Mouse (Mus musculus) forebrain, postnatal 0 days (tissue): ENCODE measurements around the gene Gm45140. TPM values are rescaled to one million over a fixed set of nuclear protein-coding genes. Genes with fewer than 3 reads are reported as not detected.
"Not testable (repeated sequence)": the region's sequence is repeated elsewhere in the genome, so short reads cannot be mapped to it uniquely, and the experiment has no call there.

ENCODE experiments used
- ATAC-seq: fragments of 200-750 bp; cut with Nextera tagmentation; 2 replicates; pipeline ENCODE4 v1.8.0; 2017; ENCODE audit warnings: mild to moderate bottlenecking, moderate library complexity
- DNase-seq: peaks from one replicate; pipeline ENCODE4 v3.0.0-alpha.2; 2015
- H3K27ac ChIP-seq: fragments of 300-500 bp; sonication (generic); 2 replicates; pipeline ENCODE4 v1.5.1; 2014; ENCODE audit warnings: low read depth, mild to moderate bottlenecking, antibody characterized with exemption, low read length, moderate library complexity, mixed read lengths
- H3K27me3 ChIP-seq: fragments of 300-500 bp; sonication (generic); 2 replicates; pipeline ENCODE4 v1.6.1; 2014; ENCODE audit warnings: mild to moderate bottlenecking, low read length, mixed read lengths; ENCODE audit not compliant: insufficient read depth
- H3K36me3 ChIP-seq: fragments of 300-500 bp; sonication (generic); 2 replicates; pipeline ENCODE4 v1.6.1; 2014; ENCODE audit warnings: mild to moderate bottlenecking, moderate library complexity; ENCODE audit not compliant: insufficient read depth
- H3K4me1 ChIP-seq: fragments of 300-500 bp; sonication (generic); 2 replicates; pipeline ENCODE4 v1.6.1; 2014; ENCODE audit warnings: antibody characterized with exemption; ENCODE audit not compliant: insufficient read depth
- H3K4me2 ChIP-seq: fragments of 300-500 bp; sonication (generic); 2 replicates; pipeline ENCODE4 v1.6.1; 2014; ENCODE audit warnings: low read depth, mild to moderate bottlenecking, moderate library complexity
- H3K4me3 ChIP-seq: fragments of 300-500 bp; sonication (generic); 2 replicates; pipeline ENCODE4 v1.5.1; 2014; ENCODE audit warnings: low read depth, low read length, mixed read lengths
- H3K9ac ChIP-seq: fragments of 300-500 bp; sonication (generic); 2 replicates; pipeline ENCODE4 v1.6.1; 2014; ENCODE audit warnings: mild to moderate bottlenecking
- H3K9me3 ChIP-seq: fragments of 300-500 bp; sonication (generic); 2 replicates; pipeline ENCODE4 v1.6.1; 2016; ENCODE audit warnings: low read length
- CTCF ChIP-seq: sonication (generic); IDR thresholded peaks from 2 replicates; pipeline ENCODE4 v1.5.1; 2016; ENCODE audit warnings: antibody characterized with exemption, control low read depth, low read depth
- WGBS: fragments of 180-500 bp; shearing (Covaris S2); extraction: QIAGEN DNeasy Blood & Tissue Kit; methylation state at CpG from one replicate; pipeline ENCODE4 v1.1.7; 2014; 5-methylcytosine and 5-hydroxymethylcytosine counted together
- polyA plus RNA-seq: library from polyadenylated mRNA; unstranded; fragments of >200 nt; fragmentation: Nextera tagmentation; extraction: Ambion mirVana; gene quantifications from 2 replicates; pipeline ENCODE4 v1.2.1, GENCODE M21; 2015
- total RNA-seq: library from RNA; depleted of rRNA; stranded (reverse); fragments of >200 nt; gene quantifications from 2 replicates; pipeline ENCODE4 v1.2.3, GENCODE M21; 2014

Gm45140 gene
- total and polyA plus RNA-seq, 2 experiments from 2014 or later: 1.0 to 4.7 TPM

DNA sequence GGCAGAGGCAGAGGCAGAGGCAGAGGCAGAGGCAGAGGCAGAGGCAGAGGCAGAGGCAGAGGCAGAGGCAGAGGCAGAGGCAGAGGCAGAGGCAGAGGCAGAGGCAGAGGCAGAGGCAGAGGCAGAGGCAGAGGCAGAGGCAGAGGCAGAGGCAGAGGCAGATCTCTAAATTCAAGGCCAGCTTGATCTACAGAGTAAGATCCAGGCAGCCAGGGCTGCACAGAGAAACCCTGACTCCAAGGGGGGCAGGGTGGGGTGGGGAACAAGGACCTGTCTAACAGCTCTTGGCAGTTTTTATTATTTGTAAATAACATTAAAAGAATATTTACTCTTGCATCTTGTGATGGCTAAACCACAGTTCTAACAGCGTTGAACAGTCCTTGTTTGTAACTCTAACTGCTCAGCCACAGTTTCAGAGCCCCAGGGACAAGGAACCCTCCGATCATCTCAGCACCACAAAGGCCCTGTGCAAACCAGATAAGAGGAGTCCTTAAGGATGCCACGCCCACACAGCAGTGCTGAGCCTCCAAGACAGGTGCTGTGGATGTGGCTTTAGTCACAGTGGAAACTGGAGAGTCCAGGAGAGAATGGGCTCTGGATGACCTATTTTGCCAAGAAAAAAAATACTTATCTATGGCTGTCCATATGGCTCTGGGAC, 59.9 kb downstream of the Gm45140 start:
- Histone ChIP-seq H3K4me2 (no peak overlapping the region), H3K4me1 (no peaks in the 10 kb centered on the region), H3K27ac (no peak overlapping the region), H3K36me3 (no peaks in the 10 kb centered on the region), H3K27me3 (no peaks in the 10 kb centered on the region), H3K9me3 (no peaks in the 10 kb centered on the region), H3K9ac (no peak overlapping the region), H3K4me3 (no peak overlapping the region)
- DNase-seq (no peak), ATAC-seq (no peak)
- no peak for TF ChIP-seq CTCF
- WGBS: 80% methylated on average over 3 of the region's 3 CpGs

DNA sequence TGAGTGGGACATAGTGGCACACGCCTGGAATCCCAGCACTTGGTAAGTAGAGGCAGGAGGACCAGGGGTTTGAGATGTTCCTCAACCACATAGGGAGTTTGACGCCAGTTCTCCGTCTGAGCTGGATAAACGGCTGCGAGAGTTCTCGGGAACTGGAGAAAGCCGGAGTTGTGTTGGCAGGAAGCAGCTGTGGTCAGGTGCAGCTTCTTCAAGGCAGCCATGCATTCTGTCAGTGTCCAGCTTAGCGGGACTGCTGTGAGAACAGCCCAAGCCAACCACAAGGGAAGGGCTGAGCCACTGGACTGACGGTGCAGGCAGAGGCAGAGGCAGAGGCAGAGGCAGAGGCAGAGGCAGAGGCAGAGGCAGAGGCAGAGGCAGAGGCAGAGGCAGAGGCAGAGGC, 60.7 kb downstream of the Gm45140 start:
- TF ChIP-seq CTCF: no peak
- Histone ChIP-seq H3K9me3 (no peaks in the 10 kb centered on the region), H3K27ac (no peak overlapping the region), H3K4me3 (no peak overlapping the region), H3K9ac (no peak overlapping the region), H3K4me1 (no peaks in the 10 kb centered on the region), H3K4me2 (no peak overlapping the region), H3K36me3 (no peaks in the 10 kb centered on the region), H3K27me3 (no peaks in the 10 kb centered on the region)
- 89% methylated on average over 9 of the region's 9 CpGs for WGBS
- ATAC-seq: no peak
- DNase-seq: no peak

DNA sequence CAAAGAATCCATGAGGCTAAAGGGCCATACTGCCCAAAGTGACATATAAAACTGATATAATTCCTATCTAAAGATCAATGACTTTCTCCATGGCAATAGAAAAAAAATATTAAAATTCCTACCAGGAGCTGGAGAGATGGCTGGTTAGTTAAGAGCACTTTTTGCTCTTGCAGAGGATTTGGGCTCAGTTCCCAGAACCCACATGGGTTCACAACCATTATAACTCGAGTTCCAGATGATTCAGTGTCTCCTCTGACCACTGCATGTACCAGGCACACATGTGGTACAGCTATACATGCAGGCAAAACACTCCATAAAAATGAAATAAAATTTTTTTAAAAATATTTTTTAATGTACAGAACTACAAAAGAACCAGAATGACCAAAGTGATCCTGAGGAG, 61.1 kb downstream of the Gm45140 start:
- Histone ChIP-seq H3K27me3 (no peaks in the 10 kb centered on the region), H3K9me3 (no peaks in the 10 kb centered on the region), H3K9ac (no peak overlapping the region), H3K4me1 (no peaks in the 10 kb centered on the region), H3K27ac (no peak overlapping the region), H3K36me3 (no peaks in the 10 kb centered on the region), H3K4me3 (no peak overlapping the region), H3K4me2 (no peak overlapping the region)
- 56% methylated on average over 1 of the region's 1 CpGs for WGBS
- no peak for ATAC-seq
- TF ChIP-seq CTCF: no peak
- no peak for DNase-seq

DNA sequence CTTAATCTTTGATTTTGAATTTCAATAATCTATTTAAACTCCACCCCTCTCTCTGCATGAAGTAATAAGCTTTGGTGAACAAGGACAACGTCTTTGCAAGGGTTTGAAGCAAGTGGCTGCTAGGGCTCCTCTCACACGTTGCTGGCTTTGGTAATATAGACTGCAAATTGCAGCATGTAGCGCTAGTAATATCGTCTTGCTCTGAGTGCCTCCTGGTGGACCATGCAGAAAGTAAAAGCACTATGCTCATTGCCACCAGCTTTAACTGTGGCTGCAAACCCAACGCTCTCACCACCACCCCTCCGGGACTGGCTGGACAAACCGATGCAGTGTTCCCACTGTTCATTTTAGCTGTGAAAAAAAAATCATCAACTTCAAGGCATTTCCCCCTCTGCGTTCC, 65.0 kb downstream of the Gm45140 start:
- H3K27me3 ChIP-seq: no peaks in the 10 kb centered on the region
- TF ChIP-seq CTCF: peak; percentile 64
- H3K9me3 ChIP-seq: no peaks in the 10 kb centered on the region
- H3K9ac ChIP-seq: no peak overlapping the region
- ATAC-seq (no peak), DNase-seq (peak; percentile 34)
- no peak overlapping the region for H3K27ac ChIP-seq
- no peak overlapping the region for H3K4me3 ChIP-seq
- 53% methylated on average over 8 of the region's 8 CpGs for WGBS
- no peak overlapping the region for H3K4me2 ChIP-seq
- no peaks in the 10 kb centered on the region for H3K4me1 ChIP-seq
- no peaks in the 10 kb centered on the region for H3K36me3 ChIP-seq

DNA sequence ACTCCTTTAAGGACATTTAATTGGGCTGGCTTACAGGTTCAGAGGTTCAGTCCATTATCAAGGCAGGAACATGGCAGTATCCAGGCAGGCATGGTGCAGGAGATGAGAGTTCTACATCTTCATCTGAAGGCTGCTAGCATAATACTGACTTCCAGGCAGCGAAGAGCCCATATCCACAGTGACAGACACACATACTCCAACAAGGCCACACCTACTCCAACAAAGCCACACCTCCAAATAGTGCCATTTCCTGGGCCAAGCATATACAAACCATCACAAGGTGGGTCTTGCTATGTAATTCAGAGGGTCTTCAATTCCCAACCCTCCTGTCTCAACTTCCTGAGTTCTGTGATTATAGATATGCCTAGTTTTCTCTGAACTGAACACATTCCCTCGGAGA, 71.3 kb downstream of the Gm45140 start:
- ATAC-seq, H3K9ac ChIP-seq, H3K27me3 ChIP-seq, H3K4me3 ChIP-seq, H3K4me2 ChIP-seq, H3K4me1 ChIP-seq, DNase-seq, H3K36me3 ChIP-seq, H3K9me3 ChIP-seq, H3K27ac ChIP-seq: not testable (repeated sequence)
- 95% methylated on average over 2 of the region's 2 CpGs for WGBS

DNA sequence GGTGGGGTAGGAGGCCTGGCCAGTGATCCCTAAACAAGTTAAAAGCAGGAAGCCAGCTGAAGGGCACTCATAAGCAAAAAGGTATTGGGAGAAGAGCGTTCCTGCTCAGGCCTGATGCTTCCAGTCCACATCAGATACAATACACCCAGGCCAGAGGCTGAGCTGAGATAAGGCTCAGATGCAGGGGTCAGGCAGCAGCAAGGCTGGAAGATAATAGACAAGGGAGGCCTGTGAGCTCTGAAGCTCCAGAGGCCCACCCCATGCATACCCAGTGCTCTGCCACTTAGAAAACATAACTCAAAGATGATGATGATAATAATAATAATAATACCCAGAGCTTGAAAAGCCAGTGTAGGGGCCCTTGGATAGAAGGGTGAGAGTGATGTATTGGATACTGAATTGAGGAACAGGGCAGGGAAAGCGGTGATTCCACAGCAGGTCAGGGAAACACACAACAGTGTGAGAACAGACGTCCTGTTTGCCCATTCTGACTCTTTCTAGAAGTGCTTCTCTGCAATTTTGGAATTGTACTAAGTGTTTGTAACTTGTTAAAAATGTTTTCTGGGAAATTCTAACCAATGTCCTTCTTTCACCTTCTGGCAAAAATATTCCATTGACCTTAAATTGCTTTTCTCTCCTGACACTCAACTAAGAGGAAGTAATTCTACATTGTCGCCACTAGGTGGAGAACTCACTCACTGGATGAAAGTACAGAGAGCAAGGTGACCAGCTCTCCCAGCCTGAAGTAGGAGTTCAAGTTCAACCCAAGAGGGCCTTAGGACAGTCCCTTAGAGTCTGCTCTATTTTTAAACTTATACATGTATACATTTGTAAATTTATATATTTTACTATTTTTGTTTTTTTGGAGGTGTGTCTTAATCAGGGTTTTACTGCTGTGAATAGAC, 72.0 kb downstream of the Gm45140 start:
- no peak overlapping the region for H3K9ac ChIP-seq
- no peaks in the 10 kb centered on the region for H3K27me3 ChIP-seq
- no peak overlapping the region for H3K4me3 ChIP-seq
- no peak overlapping the region for H3K27ac ChIP-seq
- TF ChIP-seq CTCF: peak; percentile 70
- ATAC-seq (no peak), DNase-seq (peak; percentile 13)
- 61% methylated on average over 4 of the region's 4 CpGs for WGBS
- no peaks in the 10 kb centered on the region for H3K9me3 ChIP-seq
- H3K4me2 ChIP-seq: no peak overlapping the region
- no peaks in the 10 kb centered on the region for H3K4me1 ChIP-seq
- H3K36me3 ChIP-seq: no peaks in the 10 kb centered on the region

DNA sequence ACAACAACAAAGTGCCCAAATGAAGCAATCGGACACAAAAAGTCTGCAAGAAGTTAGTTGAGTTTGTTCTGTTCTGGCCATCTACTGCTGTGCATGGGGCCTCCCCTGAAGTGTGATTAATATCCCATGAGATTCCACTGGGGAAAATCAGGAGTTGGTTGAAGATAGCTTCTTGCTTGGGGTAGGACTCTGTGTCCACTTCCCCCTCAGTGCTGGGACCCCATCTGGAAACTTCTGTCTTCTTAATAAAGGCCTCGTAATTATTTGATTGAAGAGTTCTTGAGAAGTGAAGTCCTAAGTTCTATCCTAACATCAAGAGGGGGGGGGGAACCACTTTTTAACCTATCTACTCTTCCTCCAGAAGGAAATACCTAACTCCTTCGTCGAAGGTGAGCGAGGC, 73.4 kb downstream of the Gm45140 start:
- H3K9me3 ChIP-seq: no peaks in the 10 kb centered on the region
- H3K4me1 ChIP-seq: no peaks in the 10 kb centered on the region
- 87% methylated on average over 5 of the region's 5 CpGs for WGBS
- no peak overlapping the region for H3K9ac ChIP-seq
- no peaks in the 10 kb centered on the region for H3K36me3 ChIP-seq
- no peaks in the 10 kb centered on the region for H3K27me3 ChIP-seq
- H3K27ac ChIP-seq: no peak overlapping the region
- TF ChIP-seq CTCF: no peak
- DNase-seq (no peak), ATAC-seq (no peak)
- no peak overlapping the region for H3K4me2 ChIP-seq
- no peak overlapping the region for H3K4me3 ChIP-seq
